Mouse (Mus musculus): ENCODE measurements around the gene Gm37240. TPM values are rescaled to one million over a fixed set of nuclear protein-coding genes. Genes with fewer than 3 reads are reported as not detected.
A peak's percentile ranks its signal among the peaks of the same experiment; 100 is the strongest.
"Not testable (repeated sequence)": the region's sequence is repeated elsewhere in the genome, so short reads cannot be mapped to it uniquely, and the experiment has no call there.

Gene Gm37240
- total RNA-seq (2014; fragmentation: Nextera tagmentation): not detected in 2 replicates
- total RNA-seq (2017): not detected in 2 replicates

DNA sequence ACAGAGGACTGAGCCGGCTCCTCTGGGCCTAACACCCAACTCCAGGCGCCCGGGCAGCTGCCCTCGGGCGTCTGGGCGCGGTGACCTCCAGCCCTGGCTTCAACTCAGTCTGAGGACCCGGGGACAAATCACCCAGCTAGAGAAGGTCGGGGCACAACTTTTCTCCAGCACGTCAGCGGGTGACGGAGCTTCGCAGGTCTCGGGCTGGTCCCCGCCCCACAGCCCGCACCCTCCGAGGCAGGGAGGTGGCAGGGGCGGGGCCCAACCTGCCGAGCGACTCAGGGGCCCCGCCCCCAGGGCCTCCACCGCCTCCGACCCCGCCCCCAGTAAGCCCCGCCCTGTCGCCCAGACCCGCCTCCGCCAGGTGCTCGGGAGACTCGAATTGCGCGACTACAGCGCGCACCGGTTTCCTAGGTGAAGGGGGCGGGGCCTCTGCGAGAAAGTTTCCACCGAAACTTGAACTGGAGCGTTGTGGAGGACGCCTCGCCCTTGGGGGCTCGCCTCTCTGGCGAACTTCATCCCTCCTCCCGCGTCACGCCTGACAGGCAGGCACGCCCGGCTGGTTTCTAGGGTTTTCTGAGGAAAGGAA, at the start of gene Gm37240, which contains the start of gene Glt28d2:
Gene Gm37240, minus strand, starts transcription at position 280 of the 589 bp plus-strand sequence.
Gene Glt28d2, minus strand, starts transcription at position 278 of the 589 bp plus-strand sequence.
- peak; percentile 73 for ATAC-seq (replicated peaks; ENCODE audit: poor library complexity, severe bottlenecking)

DNA sequence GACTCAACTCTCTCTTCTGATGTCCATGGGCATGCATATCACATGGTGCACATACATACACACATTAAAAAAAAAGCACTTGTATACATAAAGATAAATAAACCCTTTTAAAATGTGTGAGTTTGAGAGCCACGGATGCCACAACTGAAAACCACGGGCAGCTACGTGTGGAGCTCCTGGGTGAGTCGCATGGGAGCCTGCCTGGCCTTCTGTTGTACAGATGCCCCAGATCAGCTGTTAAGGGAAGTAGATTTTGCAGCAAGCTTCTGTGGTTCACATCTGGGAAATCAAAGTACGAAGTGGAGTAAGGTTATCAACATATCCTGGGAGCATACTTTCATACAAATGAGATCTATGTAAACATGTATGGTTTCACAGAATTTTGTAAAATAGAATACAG, 46.3 kb upstream of the Gm37240 start:
- no peak for ATAC-seq (replicated peaks; ENCODE audit: poor library complexity, severe bottlenecking)

DNA sequence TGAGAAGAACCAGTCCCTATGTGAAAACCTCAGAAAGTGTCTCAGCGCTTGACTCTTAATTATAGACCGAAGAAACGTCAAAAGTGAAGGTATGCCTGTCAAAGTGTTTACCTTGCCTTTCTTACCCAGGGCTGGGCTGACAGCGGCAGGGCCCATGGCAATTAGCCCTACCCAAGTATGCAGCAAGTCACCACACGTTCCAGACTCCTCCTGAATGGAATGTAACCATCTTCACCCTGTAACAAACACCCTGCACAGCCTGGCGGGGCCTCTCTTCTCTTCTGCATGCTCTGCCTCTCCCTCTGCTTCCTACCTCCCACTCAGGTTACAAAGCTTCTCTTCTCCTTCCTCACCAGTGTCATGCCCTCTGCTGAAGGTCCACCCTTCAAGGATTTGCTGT, 44.5 kb upstream of the Gm37240 start:
- no peak for ATAC-seq (replicated peaks; ENCODE audit: poor library complexity, severe bottlenecking)

DNA sequence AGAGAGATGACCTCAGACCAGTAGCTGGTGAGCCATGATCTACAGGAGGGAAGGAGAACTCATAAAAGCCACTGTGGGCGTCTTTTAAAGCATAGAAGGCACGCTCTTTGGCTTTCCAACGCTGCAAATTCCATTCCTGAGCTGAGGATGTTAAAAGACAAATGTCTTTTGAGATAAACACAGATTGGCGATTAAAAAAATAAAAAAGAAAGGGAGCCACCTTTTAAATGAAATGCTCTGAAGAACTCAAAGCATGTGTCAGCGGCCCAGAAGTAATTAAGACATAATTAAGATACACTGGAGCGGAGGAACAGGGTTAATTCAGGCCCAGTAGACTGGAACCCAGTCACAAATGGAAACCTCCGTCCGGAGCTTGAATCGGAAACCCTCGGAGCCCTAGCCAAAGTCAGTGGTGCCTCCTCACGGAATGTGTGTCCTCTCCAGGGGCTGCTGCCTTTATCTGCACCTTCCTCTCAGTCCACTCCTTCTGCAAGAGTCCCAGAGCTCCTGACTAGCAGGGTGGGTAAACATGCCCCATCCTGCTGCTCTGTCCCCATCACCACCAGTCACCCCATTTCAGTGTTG, 43.4 kb upstream of the Gm37240 start:
- no peak for ATAC-seq (replicated peaks; ENCODE audit: poor library complexity, severe bottlenecking)

DNA sequence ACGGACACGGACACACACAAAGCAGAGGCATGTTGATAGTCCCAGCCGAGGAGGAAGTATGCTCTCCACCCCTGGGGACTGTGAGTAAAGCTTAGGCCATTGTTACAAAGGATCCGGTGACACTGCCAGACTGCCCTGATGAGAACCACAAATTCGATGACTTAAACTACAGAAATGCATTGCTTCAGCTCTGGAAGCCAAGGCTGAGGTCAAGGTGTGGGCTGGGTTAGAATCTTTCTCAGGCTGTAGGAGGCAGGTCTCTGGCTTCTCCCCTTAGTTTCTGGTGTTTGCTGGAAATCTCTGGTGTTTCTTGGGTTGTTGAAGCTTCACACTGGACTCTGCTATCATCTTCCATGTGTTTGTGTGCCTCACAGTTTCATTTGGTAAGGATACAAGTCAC, 42.4 kb upstream of the Gm37240 start:
- no peak for ATAC-seq (replicated peaks; ENCODE audit: poor library complexity, severe bottlenecking)

DNA sequence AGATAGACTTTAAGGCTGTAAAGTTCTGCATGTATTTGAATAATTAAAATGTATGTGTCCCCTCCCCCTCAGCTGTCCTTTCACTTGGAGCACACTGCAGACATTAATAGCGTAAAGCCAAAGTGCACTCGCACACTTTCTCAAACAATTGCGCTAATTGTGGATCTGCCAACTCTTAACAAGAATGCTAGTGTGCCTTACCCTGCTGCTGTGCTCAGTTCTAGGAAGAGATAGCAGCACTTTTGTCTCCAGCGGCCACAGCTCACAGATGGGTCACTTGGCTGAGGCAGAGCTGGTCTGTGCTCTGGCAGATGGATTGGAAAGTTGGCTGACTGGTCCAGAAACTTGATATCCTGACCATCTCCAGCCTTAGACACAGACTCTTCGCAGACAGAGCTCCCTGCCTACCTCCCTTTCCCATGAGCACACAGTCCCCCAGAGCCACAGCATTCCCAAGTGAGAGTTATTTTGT, 40.9 kb upstream of the Gm37240 start:
- ATAC-seq (replicated peaks; ENCODE audit: poor library complexity, severe bottlenecking): no peak

DNA sequence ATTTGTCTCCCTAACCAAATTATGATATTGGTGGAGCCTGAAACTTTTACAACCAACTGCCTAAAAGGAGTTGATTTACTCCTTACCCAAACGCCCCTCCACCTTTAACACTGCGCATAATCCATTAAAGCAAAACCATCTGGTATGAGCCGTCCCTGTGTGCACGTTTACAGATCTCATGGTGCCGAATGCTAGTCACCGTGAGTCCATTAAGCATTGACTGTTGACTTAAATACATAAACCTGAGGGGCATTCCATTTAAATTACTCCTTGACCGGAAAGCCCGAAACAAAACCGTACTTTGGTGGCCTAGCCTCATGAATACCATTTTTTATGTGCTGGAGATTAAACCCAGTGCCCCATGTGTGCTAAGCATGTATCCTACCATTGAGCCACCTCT, 40.0 kb upstream of the Gm37240 start:
- ATAC-seq (replicated peaks; ENCODE audit: poor library complexity, severe bottlenecking): no peak

DNA sequence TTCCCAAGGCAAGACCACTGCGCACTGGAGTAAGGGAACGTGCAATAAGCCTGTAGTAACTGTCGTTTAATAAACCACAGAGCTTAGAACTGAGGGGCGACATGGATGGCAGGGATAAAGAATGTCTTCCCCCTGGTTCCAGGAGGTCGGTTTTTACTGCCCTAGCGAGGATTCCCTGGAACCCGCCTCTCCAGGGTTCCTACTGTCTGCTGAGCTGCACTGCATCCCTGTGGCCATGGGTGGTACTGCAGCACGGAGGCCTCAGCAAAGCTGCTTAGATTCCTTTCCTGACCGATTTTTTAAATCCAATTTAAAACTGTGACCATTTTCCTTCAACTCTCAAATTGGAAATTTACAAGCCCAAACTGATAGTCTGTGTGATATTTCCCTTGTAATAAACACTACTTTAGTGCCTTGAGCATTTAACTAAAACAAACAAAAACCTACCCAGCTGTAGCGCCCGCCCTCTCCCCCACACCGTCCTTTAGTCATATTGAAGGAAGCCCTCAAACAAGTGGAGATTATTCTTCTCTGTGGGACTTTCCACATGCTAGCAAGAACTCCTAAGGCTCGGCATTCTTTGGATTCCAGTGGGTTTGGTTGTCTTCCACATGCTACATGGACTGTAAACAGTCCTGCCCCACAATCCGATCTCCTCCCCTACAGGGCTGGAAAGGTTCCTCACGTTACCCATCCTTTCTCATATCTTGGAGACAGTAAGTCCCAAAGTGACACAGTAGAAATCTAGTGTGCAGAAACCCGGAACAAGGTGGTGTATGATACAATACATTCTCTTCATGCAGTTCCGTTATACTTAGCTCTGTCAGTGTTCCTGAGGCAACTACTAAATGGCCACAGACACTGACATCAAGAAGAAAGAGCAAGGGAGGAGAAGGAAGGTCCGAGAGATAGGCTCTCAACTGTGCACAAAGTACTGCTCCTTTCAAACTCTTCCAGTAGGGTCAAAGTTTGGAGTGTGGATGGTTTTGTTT, 36.9 kb upstream of the Gm37240 start:
- peak; percentile 86 for ATAC-seq (replicated peaks; ENCODE audit: poor library complexity, severe bottlenecking)

DNA sequence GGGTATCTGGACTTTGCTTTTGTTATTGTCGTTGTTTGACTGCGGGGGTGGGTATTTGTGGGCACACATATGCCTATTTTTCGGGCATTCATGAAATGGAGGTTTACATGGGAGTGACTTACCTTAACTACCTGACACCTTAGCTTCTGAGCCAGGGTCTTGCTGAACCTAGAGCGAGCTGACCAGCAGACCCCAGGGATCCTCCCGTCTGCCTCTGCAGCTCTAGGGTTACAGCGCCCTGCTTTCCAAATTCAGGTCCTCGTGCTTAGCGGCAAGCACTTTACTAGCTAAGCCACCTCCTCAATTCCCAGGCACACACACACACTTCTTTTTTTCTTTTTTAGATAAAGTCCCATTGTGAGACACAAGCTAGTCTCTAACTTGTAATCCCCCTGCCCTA, 36.0 kb upstream of the Gm37240 start:
- ATAC-seq (replicated peaks; ENCODE audit: poor library complexity, severe bottlenecking): no peak

DNA sequence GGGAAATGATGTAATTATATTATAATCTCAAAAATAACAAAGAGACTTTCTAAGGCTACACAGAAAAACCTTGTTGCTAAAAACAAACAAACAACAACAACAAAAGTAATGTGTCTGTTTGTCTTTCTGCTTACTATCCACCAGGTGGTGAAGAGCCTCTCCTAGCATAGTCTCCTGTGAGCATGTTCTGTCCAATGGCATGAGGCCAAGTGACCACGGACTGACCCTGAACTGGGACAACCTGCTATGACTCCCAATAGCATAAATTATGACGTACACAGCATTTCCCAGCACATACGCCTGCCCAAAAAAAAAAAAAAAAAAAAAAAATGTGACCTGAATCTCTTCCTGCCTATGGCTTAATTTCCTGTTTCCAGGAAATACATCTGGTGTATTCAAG, 35.0 kb upstream of the Gm37240 start:
- ATAC-seq (replicated peaks; ENCODE audit: poor library complexity, severe bottlenecking): no peak

DNA sequence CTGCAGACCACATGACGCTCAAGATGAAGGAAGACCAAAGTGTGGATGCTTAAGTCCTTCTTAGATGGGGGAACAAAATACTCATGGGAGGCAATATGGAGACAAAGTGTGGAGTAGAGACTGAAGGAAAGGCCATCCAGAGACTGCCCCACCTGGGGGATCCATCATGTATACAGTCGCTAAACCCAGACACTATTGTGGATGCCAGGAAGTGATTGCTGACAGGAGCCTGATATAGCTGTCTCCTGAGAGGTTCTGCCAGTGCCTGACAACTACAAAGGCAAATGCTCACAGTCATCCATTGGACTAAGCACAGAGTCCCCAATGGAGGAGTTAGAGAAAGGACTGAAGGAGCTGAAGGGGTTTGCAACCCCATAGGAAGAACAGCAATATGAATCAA, 33.4 kb upstream of the Gm37240 start:
- ATAC-seq (replicated peaks; ENCODE audit: poor library complexity, severe bottlenecking): not testable (repeated sequence)

DNA sequence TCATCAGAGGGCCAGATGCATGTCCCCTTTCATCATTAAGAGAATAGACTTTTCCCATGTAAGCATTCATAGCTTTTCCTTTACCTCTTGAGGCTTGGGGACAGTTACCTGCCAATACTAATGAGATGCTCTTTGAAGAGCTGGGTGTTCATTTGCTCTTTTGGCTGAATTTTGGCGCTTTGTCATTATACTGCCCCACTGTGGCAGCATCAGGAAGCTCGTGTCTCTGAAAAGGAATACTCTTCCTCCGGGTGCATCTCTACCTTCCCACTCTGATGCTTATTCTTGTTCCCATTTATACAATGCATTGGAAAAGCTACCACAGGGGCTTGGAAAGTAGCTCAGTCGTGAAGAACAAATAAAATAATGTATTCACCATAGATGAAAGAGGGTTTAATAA, 30.3 kb upstream of the Gm37240 start:
- ATAC-seq (replicated peaks; ENCODE audit: poor library complexity, severe bottlenecking): no peak

DNA sequence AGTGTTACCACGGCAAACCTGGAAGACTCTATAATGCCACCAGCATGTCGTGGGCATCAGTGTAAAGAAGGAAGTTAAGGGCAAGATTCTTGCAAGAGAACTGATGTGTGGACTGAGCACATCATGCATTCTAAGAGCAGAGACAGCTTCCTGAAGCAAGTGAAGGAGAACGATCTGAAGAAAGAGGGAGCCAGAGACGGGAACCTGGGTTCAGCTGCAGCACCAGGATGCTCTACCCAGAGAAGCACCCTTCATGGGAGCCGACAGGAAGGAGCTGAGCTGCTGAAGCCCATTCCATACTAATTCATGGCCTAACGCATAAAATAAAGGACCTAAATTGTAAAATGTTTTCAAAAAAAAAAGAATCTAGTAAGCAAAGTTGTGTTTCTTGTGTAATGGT, 27.5 kb upstream of the Gm37240 start:
- ATAC-seq (replicated peaks; ENCODE audit: poor library complexity, severe bottlenecking): no peak

DNA sequence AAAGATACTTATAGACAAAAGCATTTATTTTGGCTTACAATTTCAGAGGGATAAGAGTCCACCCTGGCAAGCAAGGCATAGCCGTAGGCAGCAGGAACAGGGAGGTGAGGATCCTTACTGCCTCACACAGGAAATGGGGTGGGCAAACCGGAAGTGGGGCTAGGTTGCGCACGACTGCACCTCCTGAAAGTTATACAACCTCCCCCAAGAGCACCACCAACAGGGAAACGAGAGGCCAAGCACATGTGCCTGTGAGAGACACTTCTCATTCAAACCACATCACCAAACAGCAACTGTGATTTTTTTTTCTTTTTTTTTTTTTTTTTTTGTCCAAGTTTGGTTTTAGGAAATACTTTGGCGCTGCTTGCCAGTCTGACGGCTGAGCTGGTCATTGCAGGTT, 19.8 kb upstream of the Gm37240 start:
- no peak for ATAC-seq (replicated peaks; ENCODE audit: poor library complexity, severe bottlenecking)

DNA sequence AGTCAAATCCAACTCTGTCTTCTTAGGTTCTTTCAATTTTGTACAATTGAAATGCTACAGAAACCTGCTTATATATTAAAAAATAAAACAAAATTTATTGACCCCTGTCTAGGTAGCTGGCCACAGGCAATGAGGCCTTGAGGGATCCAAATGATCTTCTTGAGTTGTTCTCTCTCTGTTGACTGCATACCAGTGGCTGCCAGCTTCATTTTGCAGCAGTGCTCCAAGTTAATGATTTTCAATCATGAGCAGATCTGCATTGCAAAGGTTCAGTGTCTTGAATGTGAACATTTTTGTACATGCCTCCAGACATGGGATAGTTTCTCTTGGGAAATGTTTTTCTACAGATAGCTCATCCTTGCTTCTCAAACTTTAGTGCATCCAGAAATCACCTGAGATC, 17.1 kb upstream of the Gm37240 start:
- ATAC-seq (replicated peaks; ENCODE audit: poor library complexity, severe bottlenecking): no peak

DNA sequence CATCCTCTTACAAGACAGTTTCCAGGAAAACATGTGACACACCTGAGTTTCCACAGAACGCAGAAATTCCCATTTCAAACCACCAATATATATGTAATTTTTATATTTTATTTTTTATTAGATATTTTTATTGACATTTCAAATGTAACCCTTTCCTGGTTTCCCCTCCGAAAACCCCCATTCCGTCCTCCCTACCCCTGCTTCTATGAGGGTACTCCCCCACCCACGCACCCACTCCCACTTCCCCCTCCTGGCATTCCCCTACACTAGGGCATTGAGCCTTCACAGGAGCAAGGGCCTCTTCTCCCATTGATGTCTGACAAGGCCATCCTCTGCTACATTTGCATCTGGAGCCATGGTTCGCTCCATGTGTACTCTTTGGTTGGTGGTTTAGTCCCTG, 7.7 kb upstream of the Gm37240 start:
- ATAC-seq (replicated peaks; ENCODE audit: poor library complexity, severe bottlenecking): no peak

DNA sequence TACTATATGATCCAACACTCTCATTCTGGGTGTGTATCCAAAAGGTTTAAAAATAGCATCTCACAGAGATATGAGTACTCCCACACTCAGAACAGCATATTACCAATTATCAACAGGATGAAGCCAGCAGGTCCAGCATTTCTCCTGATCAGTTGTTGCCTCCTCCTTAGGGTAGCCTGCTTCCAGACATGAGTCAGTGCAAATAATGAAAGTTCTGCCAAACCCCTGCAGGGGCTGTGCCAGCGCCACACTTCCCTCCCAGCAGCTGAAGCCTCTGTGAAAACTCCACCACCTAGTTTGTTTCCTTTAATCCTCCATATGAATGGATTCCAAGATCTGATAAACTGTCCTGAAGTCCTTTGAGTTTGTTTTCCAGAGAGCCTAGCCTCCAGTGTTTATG, 4.3 kb upstream of the Gm37240 start:
- ATAC-seq (replicated peaks; ENCODE audit: poor library complexity, severe bottlenecking): no peak

DNA sequence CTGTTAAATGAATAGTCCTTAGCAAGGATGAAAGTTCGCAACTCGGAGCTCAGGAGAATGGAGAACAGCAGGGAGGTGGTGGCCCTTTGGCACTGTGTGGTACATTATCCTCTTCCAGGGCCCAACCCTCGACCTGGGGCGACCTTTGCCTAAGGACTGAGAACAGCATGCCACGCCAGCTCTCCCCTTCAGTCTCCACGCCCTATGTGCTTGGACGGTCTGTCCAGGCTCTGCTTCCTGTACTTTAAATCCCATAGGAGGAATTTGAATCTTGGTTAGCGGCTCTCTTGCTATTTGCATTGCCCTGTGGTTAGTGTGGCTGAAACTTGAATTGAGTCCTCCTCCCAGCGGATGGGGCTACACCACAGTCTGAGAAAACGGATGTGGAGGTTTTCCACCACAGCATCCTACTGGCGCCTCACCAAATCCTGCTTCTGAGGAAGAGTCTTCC, 928 bp upstream of the Gm37240 start:
- ATAC-seq (replicated peaks; ENCODE audit: poor library complexity, severe bottlenecking): peak; percentile 81

DNA sequence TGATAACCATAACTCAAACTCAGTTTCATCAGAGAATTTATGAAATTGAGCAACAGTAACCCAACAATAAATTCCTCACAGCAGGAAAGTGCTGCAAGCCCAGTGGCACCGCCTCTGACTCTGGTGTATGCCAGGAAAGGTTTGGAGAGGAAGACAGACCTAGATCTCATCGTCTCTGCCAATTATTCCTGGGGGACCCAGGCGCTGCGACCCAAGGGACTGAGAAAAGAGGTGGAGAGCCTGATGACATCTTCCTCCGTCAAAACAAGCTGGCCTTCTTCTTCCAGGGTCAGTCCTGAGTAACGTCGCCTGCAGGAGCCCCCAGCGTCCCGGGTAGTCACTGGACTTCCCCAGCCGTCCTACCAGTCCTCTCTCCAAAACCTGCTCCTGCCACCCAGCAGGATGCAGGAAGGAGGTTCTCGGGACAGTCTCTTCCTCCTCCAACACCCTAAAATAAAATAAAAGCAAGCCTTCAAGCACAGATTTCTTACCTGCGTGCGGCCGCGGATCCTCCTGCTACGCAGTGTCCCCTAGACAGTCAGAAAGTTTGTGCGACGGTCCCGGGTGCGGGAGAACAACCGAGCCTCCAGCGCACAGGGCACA, 581 bp downstream of the Gm37240 start:
- ATAC-seq (replicated peaks; ENCODE audit: poor library complexity, severe bottlenecking): no peak

DNA sequence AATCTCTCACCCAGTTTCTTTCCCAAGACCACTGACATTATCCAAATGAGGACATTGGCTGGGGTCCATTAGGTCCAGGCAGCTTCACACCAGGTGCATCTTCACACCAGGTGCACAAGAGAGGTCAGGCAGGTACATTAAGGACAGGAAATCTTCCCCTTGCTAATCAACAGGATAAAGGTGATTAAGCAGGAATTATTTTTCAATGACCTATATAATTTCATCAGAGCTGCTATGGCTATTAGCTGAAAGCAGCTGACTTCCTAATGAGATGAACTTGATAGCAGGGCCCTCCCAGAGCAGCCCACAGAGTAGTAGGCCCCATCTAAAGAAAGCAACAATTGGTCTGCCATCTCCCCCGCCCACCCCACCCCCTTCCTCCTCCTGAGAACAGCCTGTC, 1.4 kb downstream of the Gm37240 start:
- ATAC-seq (replicated peaks; ENCODE audit: poor library complexity, severe bottlenecking): no peak

DNA sequence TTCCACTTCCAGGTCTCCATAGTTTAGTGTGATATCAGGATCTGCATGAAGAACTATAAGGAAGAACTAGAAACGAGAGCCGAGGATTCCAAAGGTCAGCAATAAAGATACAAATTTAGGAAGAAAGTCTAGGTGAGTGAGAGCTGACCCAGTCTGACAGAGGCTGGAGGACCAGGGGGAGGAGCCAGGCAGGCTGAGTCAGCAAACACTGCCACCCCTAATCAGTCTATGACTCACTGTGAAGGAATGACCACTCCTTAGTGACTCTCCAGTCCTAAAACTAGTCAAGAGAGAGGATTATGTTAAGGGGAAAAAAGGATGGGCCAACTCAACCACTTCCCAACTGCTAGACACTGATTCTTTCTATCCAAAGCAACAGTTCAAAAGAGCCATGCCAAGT, 6.6 kb downstream of the Gm37240 start:
- ATAC-seq (replicated peaks; ENCODE audit: poor library complexity, severe bottlenecking): no peak
